Mouse (Mus musculus) T-cell, adult 2 months (primary cell): ENCODE results near the gene Tdp1.
"Not testable (repeated sequence)": the region's sequence is repeated elsewhere in the genome, so short reads cannot be mapped to it uniquely, and the experiment has no call there.

ENCODE experiments used
- DNase-seq: peaks from one replicate; pipeline ENCODE4 v3.0.0; 2022; ENCODE audit warnings: low spot score

The Tdp1 gene

GRCm38 (mm10) chr12:99958068-99959060, 74.0 kb downstream of the Tdp1 start:
- no peak for DNase-seq

- no peak for DNase-seq
Observed at GRCm38 (mm10) chr12:99959291-99959690, 75.0 kb downstream of the Tdp1 start.

GRCm38 (mm10) chr12:99959930-99960329, 75.6 kb downstream of the Tdp1 start:
- DNase-seq: no peak

- DNase-seq: no peak
Observed at GRCm38 (mm10) chr12:99960675-99961074, 76.4 kb downstream of the Tdp1 start.

GRCm38 (mm10) chr12:99964301-99965202, 80.2 kb downstream of the Tdp1 start, which contains the start of gene Kcnk13:
Kcnk13 (plus strand) TSS chr12:99964499.
- peak; percentile 41 for DNase-seq

GRCm38 (mm10) chr12:99965203-99966115, 81.1 kb downstream of the Tdp1 start:
- no peak for DNase-seq

GRCm38 (mm10) chr12:99966116-99966770, 81.9 kb downstream of the Tdp1 start:
- DNase-seq: no peak

GRCm38 (mm10) chr12:99966881-99967363, 82.6 kb downstream of the Tdp1 start:
- no peak for DNase-seq

- DNase-seq: no peak
Observed at GRCm38 (mm10) chr12:99969906-99970305, 85.6 kb downstream of the Tdp1 start.

- not testable (repeated sequence) for DNase-seq
Observed at GRCm38 (mm10) chr12:99971205-99971894, 87.0 kb downstream of the Tdp1 start.

GRCm38 (mm10) chr12:99972825-99973224, 88.5 kb downstream of the Tdp1 start:
- DNase-seq: no peak

- DNase-seq: no peak
Observed at GRCm38 (mm10) chr12:99973659-99974058, 89.3 kb downstream of the Tdp1 start.

- no peak for DNase-seq
Observed at GRCm38 (mm10) chr12:99979541-99979940, 95.2 kb downstream of the Tdp1 start.

- no peak for DNase-seq
Observed at GRCm38 (mm10) chr12:99986797-99987196, 102.5 kb downstream of the Tdp1 start.

- DNase-seq: no peak
Observed at GRCm38 (mm10) chr12:99988144-99988543, 103.8 kb downstream of the Tdp1 start.

- DNase-seq: no peak
Observed at GRCm38 (mm10) chr12:99992362-99992862, 108.1 kb downstream of the Tdp1 start.

- no peak for DNase-seq
Observed at GRCm38 (mm10) chr12:99993146-99993890, 109.0 kb downstream of the Tdp1 start.

GRCm38 (mm10) chr12:99995951-99996350, 111.6 kb downstream of the Tdp1 start:
- no peak for DNase-seq

- no peak for DNase-seq
Observed at GRCm38 (mm10) chr12:99999726-100000125, 115.4 kb downstream of the Tdp1 start.
